ENCODE assay signal across 8 mouse cellular contexts in genomic region chr4:123594381-123594806, GRCm38 (mm10).
DNase-seq lines count a peak whose midpoint lies in the region; ATAC-seq and TF ChIP-seq lines count a peak whose summit lies in the region.

No protein-coding gene starts in this region.

- TF ChIP-seq POLR2A in heart, adult 2 months (IDR thresholded peaks at IDR 0.05; ENCODE audit: insufficient read depth, low read depth, low read length): no peak

- no peak overlapping the region for H3K4me2 ChIP-seq in neural tube, embryonic 11.5 days (ENCODE audit: low read depth)
- H3K4me2 ChIP-seq in limb, embryonic 13.5 days (replicated peaks): peak overlapping the region; percentile 27; the same call in 1 of the 2 replicates

- DNase-seq in heart, adult 2 months: no peak
- no peak for DNase-seq in heart, postnatal 25 days (ENCODE audit: low spot score)
- no peak for DNase-seq in neural tube, embryonic 11.5 days (ENCODE audit: low spot score)
- no peak for DNase-seq in neural tube, embryonic 10.5 days (ENCODE audit: extremely low spot score, low spot score)
- no peak for DNase-seq in urinary bladder, adult 18-20 months (ENCODE audit: low spot score in 2 of 2)
- no peak for DNase-seq in thymus, postnatal 14 days
- no peak for DNase-seq in left cerebral cortex, adult 11 months (ENCODE audit: low spot score)

- H3K4me1 ChIP-seq in heart, adult 2 months (ENCODE audit: control insufficient read depth, insufficient read depth, low read length): peaks cover 11% of the 10 kb centered on the region
- H3K4me1 ChIP-seq in neural tube, embryonic 11.5 days (ENCODE audit: control insufficient read depth, insufficient read depth, low read length): peaks cover 19% of the 10 kb centered on the region
- peaks cover 48% of the 10 kb centered on the region for H3K4me1 ChIP-seq in limb, embryonic 13.5 days

- 33% methylated on average over 5 of the region's 5 CpGs for WGBS in heart, adult 2 months
- 51% methylated on average over 5 of the region's 5 CpGs for WGBS in neural tube, embryonic 11.5 days
- 51% methylated on average over 5 of the region's 5 CpGs for WGBS in limb, embryonic 13.5 days

- peak overlapping the region; percentile 40 for H3K27ac ChIP-seq in heart, adult 2 months
- peak overlapping the region; percentile 35; the same call in 1 of the 2 replicates for H3K27ac ChIP-seq in neural tube, embryonic 11.5 days (ENCODE audit: low read depth, low read length)
- H3K27ac ChIP-seq in limb, embryonic 13.5 days: peak overlapping the region; percentile 63

- H3K79me2 ChIP-seq in heart, adult 2 months (replicated peaks; ENCODE audit: control insufficient read depth, insufficient read depth, low read length): peaks cover 2% of the 10 kb centered on the region

- H3K9ac ChIP-seq in heart, adult 2 months (ENCODE audit: low read depth, low read length): no peak overlapping the region
- no peak overlapping the region for H3K9ac ChIP-seq in neural tube, embryonic 11.5 days (ENCODE audit: low read length)
- H3K9ac ChIP-seq in limb, embryonic 13.5 days: no peak overlapping the region; the same call in 1 of the 2 replicates

- no peak for TF ChIP-seq CTCF in heart, adult 2 months (IDR thresholded peaks at IDR 0.05)

- no peaks in the 10 kb centered on the region for H3K27me3 ChIP-seq in heart, adult 2 months (ENCODE audit: control insufficient read depth, insufficient read depth, low read length)
- no peaks in the 10 kb centered on the region for H3K27me3 ChIP-seq in neural tube, embryonic 11.5 days (ENCODE audit: control insufficient read depth, insufficient read depth, low read length)
- H3K27me3 ChIP-seq in limb, embryonic 13.5 days: no peaks in the 10 kb centered on the region

- peaks cover 11% of the 10 kb centered on the region for H3K36me3 ChIP-seq in heart, adult 2 months (ENCODE audit: control insufficient read depth, insufficient read depth, low read length)
- no peaks in the 10 kb centered on the region for H3K36me3 ChIP-seq in neural tube, embryonic 11.5 days (ENCODE audit: control insufficient read depth, insufficient read depth, low read length)
- H3K36me3 ChIP-seq in limb, embryonic 13.5 days: no peaks in the 10 kb centered on the region

- no peaks in the 10 kb centered on the region for H3K9me3 ChIP-seq in neural tube, embryonic 11.5 days (ENCODE audit: control insufficient read depth, low read length)
- H3K9me3 ChIP-seq in limb, embryonic 13.5 days: no peaks in the 10 kb centered on the region

- intact Hi-C loops in heart, adult 2 months (cut with DNase I): loop anchor here (2.0 kb wide), 1 partner anchor 30 kb away; no protein-coding TSS in a partner anchor
- intact Hi-C loops in heart, postnatal 25 days (cut with DNase I): no loop called here

- peak; percentile 41; the same call in 1 of the 2 replicates for ATAC-seq in neural tube, embryonic 11.5 days (ENCODE audit: insufficient read depth, low FRiP score, low TSS enrichment)
- no peak; the same call in 1 of the 2 replicates for ATAC-seq in limb, embryonic 13.5 days (ENCODE audit: low FRiP score, low read depth)

- H3K4me3 ChIP-seq in heart, adult 2 months: no peak overlapping the region
- H3K4me3 ChIP-seq in neural tube, embryonic 11.5 days (ENCODE audit: low read depth, low read length): no peak overlapping the region
- H3K4me3 ChIP-seq in limb, embryonic 13.5 days: no peak overlapping the region

- TF ChIP-seq EP300 in heart, adult 2 months (IDR thresholded peaks at IDR 0.05; ENCODE audit: insufficient read depth, low read depth, low read length): no peak
